Mouse (Mus musculus) cerebellum, adult 8-10 months (tissue): ENCODE measurements around the gene Rara.

Experiments
- DNase-seq: peaks from one replicate; pipeline ENCODE4 v3.0.0; 2022

Gene Rara

DNA sequence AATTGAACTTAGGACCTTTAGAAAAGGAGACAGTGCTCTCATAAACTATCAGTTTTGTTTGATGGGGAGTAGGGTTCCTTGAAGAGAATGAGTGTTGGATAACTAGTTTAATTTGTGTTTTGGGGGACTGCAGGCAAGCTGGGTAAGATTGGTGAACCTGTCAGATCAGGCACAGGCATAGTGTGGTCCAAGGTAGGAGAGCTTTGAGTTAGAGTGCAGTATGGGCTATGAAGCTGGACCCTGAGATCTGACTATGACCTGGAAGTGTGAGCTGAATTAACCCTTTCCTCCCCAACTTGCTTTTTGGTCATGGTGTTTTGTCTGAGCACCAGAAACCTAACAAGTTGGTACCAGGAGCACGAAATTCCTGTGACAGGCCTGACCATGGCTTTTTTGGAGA is 86.2 kb downstream of the Rara start:
- no peak for DNase-seq

DNA sequence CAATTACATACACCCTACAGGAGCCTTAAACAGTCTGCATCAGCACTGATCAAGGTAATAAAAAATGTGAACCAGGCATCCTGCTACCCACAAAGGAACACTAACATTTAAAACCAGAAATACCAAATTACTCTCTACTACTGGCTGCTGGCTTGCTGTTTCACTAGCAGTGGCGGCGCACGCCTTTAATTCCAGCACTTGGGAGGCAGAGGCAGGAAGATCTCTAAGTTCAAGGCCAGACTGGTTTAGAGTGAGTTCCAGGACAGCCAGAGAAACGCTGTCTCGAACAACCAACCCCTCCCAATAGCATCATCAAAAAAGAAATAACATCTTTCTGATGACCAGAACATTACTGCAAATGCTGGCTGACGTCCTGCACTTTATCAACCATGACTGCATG is 92.2 kb downstream of the Rara start:
- no peak for DNase-seq

DNA sequence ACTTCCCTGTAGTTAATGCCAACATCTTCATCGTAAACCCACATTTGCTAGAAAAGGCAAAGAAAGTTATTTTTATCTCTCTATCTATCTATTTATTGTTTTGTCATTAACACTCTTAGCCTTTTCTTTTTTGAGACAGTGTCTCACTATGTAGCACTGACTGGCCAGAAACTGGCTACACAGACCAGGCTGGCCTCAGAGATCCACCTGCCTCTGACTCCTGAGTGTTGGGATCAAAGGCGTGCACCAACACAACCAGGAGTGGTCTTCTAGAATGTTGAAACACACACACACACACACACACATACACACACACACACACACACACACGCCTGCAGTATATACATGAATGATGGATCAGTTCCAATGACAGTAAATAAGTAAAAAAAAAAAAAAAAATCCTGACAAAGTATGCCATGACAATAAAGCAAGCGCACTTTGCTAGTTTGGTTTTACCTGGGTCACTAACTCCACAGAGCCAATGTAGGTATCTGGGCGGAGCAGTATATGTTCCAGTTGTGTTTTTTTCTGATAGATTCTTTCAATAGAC is 94.8 kb downstream of the Rara start:
- DNase-seq = no peak

DNA sequence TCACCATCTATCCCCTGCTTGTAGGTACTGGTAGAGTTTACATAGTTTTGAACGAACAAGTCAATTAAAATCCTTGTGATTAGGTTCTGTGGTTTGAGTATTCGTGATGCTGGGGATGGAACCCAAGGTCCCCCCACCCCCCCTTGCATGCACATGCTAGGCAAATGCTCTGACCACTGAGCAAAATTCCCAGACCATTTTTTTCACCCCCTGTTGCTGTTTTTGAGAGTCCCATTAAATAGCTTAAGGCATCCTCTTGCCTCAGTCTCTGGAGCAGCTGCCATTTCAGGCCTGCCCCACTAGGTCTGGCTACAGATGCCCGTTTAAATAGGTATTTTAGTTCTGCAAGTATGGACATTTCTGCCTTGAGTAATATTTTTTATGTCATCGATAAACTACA is 95.5 kb downstream of the Rara start:
- DNase-seq = no peak

DNA sequence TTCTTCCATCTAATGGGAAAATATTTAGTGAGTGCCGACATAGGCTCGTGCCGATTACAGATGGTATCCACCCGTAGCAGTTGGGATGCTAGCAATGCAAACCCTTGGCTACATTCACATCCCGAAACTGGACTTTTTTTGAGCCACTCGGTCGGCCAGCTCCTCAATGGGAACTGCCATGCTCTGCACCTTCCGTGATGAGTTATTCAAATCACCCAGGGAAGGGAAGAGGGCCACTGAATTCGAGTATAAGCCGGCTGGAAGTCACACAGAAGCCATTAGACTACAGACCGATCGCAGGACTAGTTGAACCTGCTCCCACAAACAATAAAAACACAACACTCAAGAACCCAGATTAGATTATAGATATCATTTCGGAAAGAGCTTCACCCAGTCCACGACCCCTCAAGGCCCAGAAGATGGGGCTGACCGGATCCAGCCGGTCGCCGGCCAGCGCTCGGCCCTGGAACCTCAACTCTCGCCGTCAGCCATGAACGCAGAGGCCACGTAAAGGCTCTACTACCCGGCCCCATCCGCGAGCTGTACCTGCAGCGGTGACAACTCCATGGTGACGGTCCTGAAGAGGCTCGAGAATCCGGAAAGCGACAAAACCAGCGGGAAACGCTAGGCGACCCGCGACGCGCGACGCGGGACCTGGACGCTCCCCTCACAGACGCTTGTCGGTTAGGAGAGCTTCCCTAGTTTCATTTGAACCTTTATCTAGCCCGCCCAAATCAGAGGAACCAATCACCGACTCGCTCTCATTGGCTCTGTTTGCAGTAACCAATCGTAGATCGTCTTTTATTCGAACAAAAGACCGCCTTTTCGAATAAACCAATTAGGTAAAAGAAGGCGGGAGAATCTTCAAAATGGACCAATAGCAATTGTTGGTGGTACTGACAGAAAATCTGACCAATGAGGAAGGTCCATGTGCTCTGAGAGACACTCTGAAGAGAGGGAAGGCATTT is 96.2 kb downstream of the Rara start, which contains the start of gene Top2a:
Gene Top2a, minus strand, starts transcription at position 690 of the 968 bp plus-strand sequence.
- DNase-seq = peak; percentile 99
